Comparison of ENCODE assay signal across 9 mouse cellular contexts in genomic region chr17:88937341-88938152, GRCm38 (mm10).
A peak's percentile ranks its signal among the peaks of the same experiment; 100 is the strongest.
DNase-seq lines count a peak whose midpoint lies in the region; ATAC-seq and TF ChIP-seq lines count a peak whose summit lies in the region.
"Had no signal": no experiment of that assay in that cellular context is flagged by ENCODE, and none has a peak within 500 bp of the region (broad histone marks: within the 10 kb centered on the region; RNA-seq: fewer than 3 reads in every experiment).

No protein-coding gene starts in this region.

- H3K9me3 ChIP-seq in intestine, embryonic 14.5 days (ENCODE audit: control insufficient read depth, low read length) = no peaks in the 10 kb centered on the region
- H3K9me3 ChIP-seq in intestine, embryonic 16.5 days (ENCODE audit: control insufficient read depth, low read length) = no peaks in the 10 kb centered on the region
- no peaks in the 10 kb centered on the region for H3K9me3 ChIP-seq in hindbrain, embryonic 15.5 days
- H3K9me3 ChIP-seq in neural tube, embryonic 11.5 days (ENCODE audit: control insufficient read depth, low read length) = no peaks in the 10 kb centered on the region
- H3K9me3 ChIP-seq: liver, embryonic 12.5 days had no signal

- H3K27ac ChIP-seq in intestine, embryonic 14.5 days (ENCODE audit: low read depth) = no peak overlapping the region
- no peak overlapping the region for H3K27ac ChIP-seq in intestine, embryonic 16.5 days (ENCODE audit: low read length)
- peak overlapping the region; percentile 70 for H3K27ac ChIP-seq in hindbrain, embryonic 15.5 days (replicated peaks)
- H3K27ac ChIP-seq in neural tube, embryonic 11.5 days (ENCODE audit: low read depth, low read length) = peak overlapping the region; percentile 78
- H3K27ac ChIP-seq: liver, embryonic 12.5 days had no signal

- TF ChIP-seq CTCF in lung, adult 2 months (IDR thresholded peaks at IDR 0.05; ENCODE audit: insufficient read depth, low read length) = no peak

- peaks cover 5% of the 10 kb centered on the region; the same call in 1 of the 2 replicates for H3K4me1 ChIP-seq in intestine, embryonic 14.5 days (replicated peaks; ENCODE audit: control insufficient read depth, insufficient read depth, low read length)
- H3K4me1 ChIP-seq in intestine, embryonic 16.5 days (ENCODE audit: control insufficient read depth, insufficient read depth, low read length) = no peaks in the 10 kb centered on the region; the same call in 1 of the 2 replicates
- peaks cover 26% of the 10 kb centered on the region for H3K4me1 ChIP-seq in hindbrain, embryonic 15.5 days (replicated peaks)
- peaks cover 7% of the 10 kb centered on the region for H3K4me1 ChIP-seq in neural tube, embryonic 11.5 days (ENCODE audit: control insufficient read depth, insufficient read depth, low read length)
- no peaks in the 10 kb centered on the region for H3K4me1 ChIP-seq in lung, adult 2 months (ENCODE audit: control insufficient read depth, insufficient read depth, low read length)
- H3K4me1 ChIP-seq: liver, embryonic 12.5 days had no signal

- no peak for TF ChIP-seq POLR2A in lung, adult 2 months (IDR thresholded peaks at IDR 0.05; ENCODE audit: borderline replicate concordance, extremely low read depth, low read depth, low read length)

- no peak overlapping the region for H3K4me3 ChIP-seq in intestine, embryonic 14.5 days (ENCODE audit: low read depth, low read length)
- H3K4me3 ChIP-seq in intestine, embryonic 16.5 days (ENCODE audit: low read length) = no peak overlapping the region
- H3K4me3 ChIP-seq in hindbrain, embryonic 15.5 days = no peak overlapping the region
- no peak overlapping the region for H3K4me3 ChIP-seq in neural tube, embryonic 11.5 days (ENCODE audit: low read depth, low read length)
- H3K4me3 ChIP-seq in lung, adult 2 months (replicated peaks; ENCODE audit: extremely low read depth, low read depth, low read length) = no peak overlapping the region
- H3K4me3 ChIP-seq: liver, embryonic 12.5 days had no signal

- DNase-seq in intestine, embryonic 14.5 days (ENCODE audit: low spot score) = no peak
- peak; percentile 31 for DNase-seq in embryo, embryonic 11.5 days (ENCODE audit: low read depth, low spot score)
- peak; percentile 79 for DNase-seq in neural tube, embryonic 11.5 days (ENCODE audit: low spot score)
- no peak for DNase-seq in heart, postnatal 4 days
- DNase-seq in spleen, postnatal 14 days (ENCODE audit: low spot score in 2 of 2) = no peak
- no peak for DNase-seq in lung, adult 2 months

- H3K36me3 ChIP-seq in intestine, embryonic 14.5 days (ENCODE audit: control insufficient read depth, insufficient read depth, low read length) = no peaks in the 10 kb centered on the region
- no peaks in the 10 kb centered on the region for H3K36me3 ChIP-seq in intestine, embryonic 16.5 days (ENCODE audit: control insufficient read depth, insufficient read depth, low read length)
- H3K36me3 ChIP-seq in hindbrain, embryonic 15.5 days = no peaks in the 10 kb centered on the region
- H3K36me3 ChIP-seq in neural tube, embryonic 11.5 days (ENCODE audit: control insufficient read depth, insufficient read depth, low read length) = no peaks in the 10 kb centered on the region
- H3K36me3 ChIP-seq: liver, embryonic 12.5 days had no signal

- no peaks in the 10 kb centered on the region for H3K27me3 ChIP-seq in intestine, embryonic 14.5 days (replicated peaks; ENCODE audit: control insufficient read depth, insufficient read depth, low read length)
- H3K27me3 ChIP-seq in intestine, embryonic 16.5 days (replicated peaks; ENCODE audit: control insufficient read depth, insufficient read depth, low read length) = no peaks in the 10 kb centered on the region
- H3K27me3 ChIP-seq in hindbrain, embryonic 15.5 days = no peaks in the 10 kb centered on the region
- H3K27me3 ChIP-seq in neural tube, embryonic 11.5 days (ENCODE audit: control insufficient read depth, insufficient read depth, low read length) = no peaks in the 10 kb centered on the region
- H3K27me3 ChIP-seq: liver, embryonic 12.5 days had no signal

- no peak overlapping the region for H3K9ac ChIP-seq in intestine, embryonic 14.5 days (ENCODE audit: low read length)
- no peak overlapping the region for H3K9ac ChIP-seq in intestine, embryonic 16.5 days (ENCODE audit: low read depth, low read length)
- no peak overlapping the region for H3K9ac ChIP-seq in hindbrain, embryonic 15.5 days
- no peak overlapping the region for H3K9ac ChIP-seq in neural tube, embryonic 11.5 days (ENCODE audit: low read length)
- H3K9ac ChIP-seq: liver, embryonic 12.5 days had no signal

- H3K4me2 ChIP-seq in intestine, embryonic 14.5 days (ENCODE audit: low read length) = no peak overlapping the region
- H3K4me2 ChIP-seq in intestine, embryonic 16.5 days (ENCODE audit: low read depth, low read length) = no peak overlapping the region
- peak overlapping the region; percentile 4; the same call in 1 of the 2 replicates for H3K4me2 ChIP-seq in hindbrain, embryonic 15.5 days
- H3K4me2 ChIP-seq in neural tube, embryonic 11.5 days (ENCODE audit: low read depth) = no peak overlapping the region
- H3K4me2 ChIP-seq: liver, embryonic 12.5 days had no signal

- 0 out of 2 replicates have a peak, but pooled peaks have one; percentile 40 for ATAC-seq in intestine, embryonic 14.5 days (replicated peaks; ENCODE audit: low FRiP score, low TSS enrichment, low read depth)
- ATAC-seq in intestine, embryonic 16.5 days = no peak
- peak; percentile 98 for ATAC-seq in hindbrain, embryonic 15.5 days (ENCODE audit: low FRiP score, low read depth)
- ATAC-seq in neural tube, embryonic 11.5 days (ENCODE audit: insufficient read depth, low FRiP score, low TSS enrichment) = peak; percentile 97
- ATAC-seq: liver, embryonic 12.5 days had no signal

- 25% methylated on average over 7 of the region's 7 CpGs for WGBS in intestine, embryonic 14.5 days
- WGBS in intestine, embryonic 16.5 days = 23% methylated on average over 7 of the region's 7 CpGs
- 6% methylated on average over 7 of the region's 7 CpGs for WGBS in hindbrain, embryonic 15.5 days
- WGBS in neural tube, embryonic 11.5 days = 15% methylated on average over 7 of the region's 7 CpGs
- WGBS in lung, adult 2 months = 27% methylated on average over 7 of the region's 7 CpGs

Comparison
In these comparisons a context has a peak if more than half of its experiments do, and no peak if none do; other contexts are left out.
1. DNase-seq: peak in embryo, embryonic 11.5 days (single experiment) and neural tube, embryonic 11.5 days (single experiment); none in intestine, embryonic 14.5 days (single experiment), heart, postnatal 4 days (single experiment), spleen, postnatal 14 days (0 of 2) and lung, adult 2 months (single experiment).
2. H3K27ac ChIP-seq: peak in hindbrain, embryonic 15.5 days (single experiment) and neural tube, embryonic 11.5 days (single experiment); none in intestine, embryonic 14.5 days (single experiment) and intestine, embryonic 16.5 days (single experiment).